Comparison of ENCODE assay signal across 12 mouse cellular contexts in the genomic region with DNA sequence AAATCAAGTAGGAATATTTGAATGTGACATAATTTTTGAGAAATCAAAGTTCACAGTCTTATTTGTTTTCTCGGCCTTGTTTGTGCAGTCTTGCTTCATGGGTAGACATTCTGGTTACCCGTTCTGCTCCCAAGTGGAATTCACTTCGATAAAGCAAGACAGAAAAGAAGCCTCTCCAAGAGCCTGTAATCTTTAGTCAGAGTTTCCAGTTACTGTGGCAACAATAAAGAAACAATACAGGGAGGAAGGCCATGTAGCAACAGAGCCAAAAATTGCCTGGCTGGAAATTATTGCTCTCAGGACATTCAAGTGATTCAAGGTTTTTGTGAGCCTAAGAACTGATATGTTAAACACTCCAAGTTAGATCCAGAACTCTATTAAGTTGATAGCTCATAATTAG. TPM values are rescaled to one million over a fixed set of nuclear protein-coding genes. Genes with fewer than 3 reads are reported as not detected.
DNase-seq lines count a peak whose midpoint lies in the region; ATAC-seq and TF ChIP-seq lines count a peak whose summit lies in the region.
"Had no signal": no experiment of that assay in that cellular context is flagged by ENCODE, and none has a peak within 500 bp of the region (broad histone marks: within the 10 kb centered on the region; RNA-seq: fewer than 3 reads in every experiment).

No protein-coding gene starts in this region.

- peaks cover 7% of the 10 kb centered on the region for H3K36me3 ChIP-seq in heart, adult 2 months (ENCODE audit: control insufficient read depth, insufficient read depth, low read length)
- peaks cover 40% of the 10 kb centered on the region for H3K36me3 ChIP-seq in heart, embryonic 12.5 days
- H3K36me3 ChIP-seq in midbrain, embryonic 15.5 days (replicated peaks), result no peaks in the 10 kb centered on the region
- H3K36me3 ChIP-seq in neural tube, embryonic 15.5 days, result peaks cover 20% of the 10 kb centered on the region
- peaks cover 2% of the 10 kb centered on the region; the same call in 1 of the 2 replicates for H3K36me3 ChIP-seq in midbrain, embryonic 11.5 days (ENCODE audit: control insufficient read depth, insufficient read depth, low read length)

- H3K27me3 ChIP-seq in heart, adult 2 months (ENCODE audit: control insufficient read depth, insufficient read depth, low read length), result no peaks in the 10 kb centered on the region
- no peaks in the 10 kb centered on the region for H3K27me3 ChIP-seq in heart, embryonic 12.5 days (replicated peaks)
- H3K27me3 ChIP-seq in midbrain, embryonic 15.5 days (replicated peaks), result no peaks in the 10 kb centered on the region
- no peaks in the 10 kb centered on the region for H3K27me3 ChIP-seq in neural tube, embryonic 15.5 days (replicated peaks)
- no peaks in the 10 kb centered on the region for H3K27me3 ChIP-seq in midbrain, embryonic 11.5 days (ENCODE audit: control insufficient read depth, insufficient read depth, low read length)
- H3K27me3 ChIP-seq: hindbrain, embryonic 12.5 days had no signal

- TF ChIP-seq EP300 in heart, adult 2 months (IDR thresholded peaks at IDR 0.05; ENCODE audit: insufficient read depth, low read depth, low read length), result no peak

- intact Hi-C loops in heart, adult 2 months (cut with DNase I), result no loop called here
- intact Hi-C loops in heart, postnatal 25 days (cut with DNase I), result no loop called here

- WGBS in heart, adult 2 months, result 23% methylated on average over 3 of the region's 3 CpGs
- 56% methylated on average over 3 of the region's 3 CpGs for WGBS in heart, embryonic 12.5 days
- WGBS in midbrain, embryonic 15.5 days, result 64% methylated on average over 3 of the region's 3 CpGs
- 72% methylated on average over 3 of the region's 3 CpGs for WGBS in neural tube, embryonic 15.5 days
- 84% methylated on average over 3 of the region's 3 CpGs for WGBS in midbrain, embryonic 11.5 days

- peak overlapping the region; percentile 57 for H3K27ac ChIP-seq in heart, adult 2 months
- H3K27ac ChIP-seq in heart, embryonic 12.5 days (ENCODE audit: poor library complexity, severe bottlenecking), result no peak overlapping the region
- no peak overlapping the region for H3K27ac ChIP-seq in midbrain, embryonic 15.5 days
- H3K27ac ChIP-seq in neural tube, embryonic 15.5 days (replicated peaks), result no peak overlapping the region
- H3K27ac ChIP-seq in midbrain, embryonic 11.5 days (ENCODE audit: low read depth, low read length), result no peak overlapping the region
- H3K27ac ChIP-seq: hindbrain, embryonic 12.5 days had no signal

- TF ChIP-seq POLR2A in heart, adult 2 months (IDR thresholded peaks at IDR 0.05; ENCODE audit: insufficient read depth, low read depth, low read length), result no peak
- no peak for TF ChIP-seq POLR2A in brain, embryonic 14.5 days (IDR thresholded peaks at IDR 0.05; ENCODE audit: borderline replicate concordance, extremely low read depth, insufficient read depth, insufficient read length, poor library complexity, severe bottlenecking)

- no peak overlapping the region for H3K4me2 ChIP-seq in heart, embryonic 12.5 days
- no peak overlapping the region for H3K4me2 ChIP-seq in midbrain, embryonic 15.5 days
- no peak overlapping the region for H3K4me2 ChIP-seq in neural tube, embryonic 15.5 days
- no peak overlapping the region for H3K4me2 ChIP-seq in midbrain, embryonic 11.5 days
- H3K4me2 ChIP-seq: hindbrain, embryonic 12.5 days had no signal

- TF ChIP-seq CTCF in heart, adult 2 months (IDR thresholded peaks at IDR 0.05), result no peak
- TF ChIP-seq CTCF in brain, embryonic 14.5 days (IDR thresholded peaks at IDR 0.05; ENCODE audit: borderline replicate concordance, extremely low read depth, insufficient read depth, insufficient read length), result no peak

- peaks cover 9% of the 10 kb centered on the region for H3K4me1 ChIP-seq in heart, adult 2 months (ENCODE audit: control insufficient read depth, insufficient read depth, low read length)
- no peaks in the 10 kb centered on the region for H3K4me1 ChIP-seq in heart, embryonic 12.5 days (replicated peaks)
- H3K4me1 ChIP-seq in midbrain, embryonic 15.5 days, result no peaks in the 10 kb centered on the region
- H3K4me1 ChIP-seq in neural tube, embryonic 15.5 days, result no peaks in the 10 kb centered on the region
- H3K4me1 ChIP-seq in midbrain, embryonic 11.5 days (ENCODE audit: control insufficient read depth, insufficient read depth, low read length), result no peaks in the 10 kb centered on the region
- H3K4me1 ChIP-seq: hindbrain, embryonic 12.5 days had no signal

- H3K9me3 ChIP-seq in heart, embryonic 12.5 days (replicated peaks), result no peaks in the 10 kb centered on the region
- no peaks in the 10 kb centered on the region for H3K9me3 ChIP-seq in midbrain, embryonic 15.5 days
- H3K9me3 ChIP-seq in neural tube, embryonic 15.5 days (replicated peaks), result no peaks in the 10 kb centered on the region
- H3K9me3 ChIP-seq in midbrain, embryonic 11.5 days (ENCODE audit: control insufficient read depth, low read length), result no peaks in the 10 kb centered on the region
- H3K9me3 ChIP-seq: hindbrain, embryonic 12.5 days had no signal

- H3K79me2 ChIP-seq in heart, adult 2 months (replicated peaks; ENCODE audit: control insufficient read depth, insufficient read depth, low read length), result no peaks in the 10 kb centered on the region

- peak in 1 of 2 experiments; percentile 42 for DNase-seq in heart, adult 2 months
- peak; percentile 75 for DNase-seq in Muller cell, postnatal 12 days (ENCODE audit: inconsistent ontology term)
- DNase-seq in brain, embryonic 14.5 days (ENCODE audit: low read depth), result peak; percentile 3
- DNase-seq in heart, postnatal 25 days (ENCODE audit: low spot score), result peak; percentile 46
- no peak for DNase-seq in midbrain, embryonic 11.5 days (ENCODE audit: low spot score, missing footprints)
- DNase-seq: kidney, adult 9 months; thymus, adult 2 months had no signal

- ATAC-seq in heart, embryonic 12.5 days (ENCODE audit: insufficient number of reproducible peaks, low FRiP score), result no peak
- ATAC-seq in midbrain, embryonic 15.5 days (replicated peaks), result no peak
- no peak for ATAC-seq in neural tube, embryonic 15.5 days (ENCODE audit: low FRiP score)
- no peak for ATAC-seq in midbrain, embryonic 11.5 days (ENCODE audit: low FRiP score)

- H3K4me3 ChIP-seq in heart, adult 2 months, result no peak overlapping the region
- no peak overlapping the region for H3K4me3 ChIP-seq in heart, embryonic 12.5 days
- no peak overlapping the region for H3K4me3 ChIP-seq in midbrain, embryonic 15.5 days
- H3K4me3 ChIP-seq in neural tube, embryonic 15.5 days (replicated peaks), result no peak overlapping the region
- H3K4me3 ChIP-seq in midbrain, embryonic 11.5 days (ENCODE audit: low read depth, low read length), result no peak overlapping the region
- H3K4me3 ChIP-seq: hindbrain, embryonic 12.5 days had no signal

- no peak overlapping the region for H3K9ac ChIP-seq in heart, adult 2 months (ENCODE audit: low read depth, low read length)
- no peak overlapping the region for H3K9ac ChIP-seq in heart, embryonic 12.5 days
- H3K9ac ChIP-seq in midbrain, embryonic 15.5 days, result no peak overlapping the region
- H3K9ac ChIP-seq in neural tube, embryonic 15.5 days (replicated peaks), result no peak overlapping the region
- H3K9ac ChIP-seq in midbrain, embryonic 11.5 days (ENCODE audit: low read length), result no peak overlapping the region
- H3K9ac ChIP-seq: hindbrain, embryonic 12.5 days had no signal

RNA-seq across cellular contexts. Expression of gene Eif2b3, which starts 29.6 kb away (rescaled TPM):
- 10 to 100 TPM; 12.0 to 14.6 TPM for total RNA-seq in heart, adult 2 months (2021)
- polyA plus RNA-seq in heart, adult 2 months (2012; rRNA removed), result 7.9 and 11.6 TPM in 2 replicates
- polyA plus RNA-seq in heart, embryonic 12.5 days (2016; fragmentation: Nextera tagmentation; extraction: Ambion mirVana), result 25.2 and 29.2 TPM in 2 replicates
- polyA plus RNA-seq in brain, embryonic 14.5 days (2012; rRNA removed), result 24.6 and 25.0 TPM in 2 replicates
- 10 to 100 TPM; 13.5 to 13.8 TPM for total RNA-seq in heart, postnatal 25 days (2021)
- 44.6 and 46.2 TPM in 2 replicates for polyA plus RNA-seq in midbrain, embryonic 15.5 days (2015; fragmentation: Nextera tagmentation; extraction: Ambion mirVana)
- polyA plus RNA-seq in neural tube, embryonic 15.5 days (2015; fragmentation: Nextera tagmentation; extraction: Ambion mirVana), result 46.1 and 49.1 TPM in 2 replicates
- 43.0 and 49.4 TPM in 2 replicates for polyA plus RNA-seq in midbrain, embryonic 11.5 days (2014; fragmentation: Nextera tagmentation; extraction: Ambion mirVana)

RNA-seq across cellular contexts. Expression of gene Ptch2, which starts 47.0 kb away (rescaled TPM):
- total RNA-seq in heart, adult 2 months (2021), result under 1 TPM; 0.70 to 0.86 TPM
- polyA plus RNA-seq in heart, adult 2 months (2012; rRNA removed), result 2.4 and 3.2 TPM in 2 replicates
- polyA plus RNA-seq in heart, embryonic 12.5 days (2016; fragmentation: Nextera tagmentation; extraction: Ambion mirVana), result 2.6 and 2.7 TPM in 2 replicates
- polyA plus RNA-seq in brain, embryonic 14.5 days (2012; rRNA removed), result 11.6 and 18.6 TPM in 2 replicates
- 1 to 10 TPM; 1.1 to 1.5 TPM for total RNA-seq in heart, postnatal 25 days (2021)
- 7.7 and 9.0 TPM in 2 replicates for polyA plus RNA-seq in midbrain, embryonic 15.5 days (2015; fragmentation: Nextera tagmentation; extraction: Ambion mirVana)
- polyA plus RNA-seq in neural tube, embryonic 15.5 days (2015; fragmentation: Nextera tagmentation; extraction: Ambion mirVana), result 6.9 and 7.1 TPM in 2 replicates
- 3.6 and 5.0 TPM in 2 replicates for polyA plus RNA-seq in midbrain, embryonic 11.5 days (2014; fragmentation: Nextera tagmentation; extraction: Ambion mirVana)
- total RNA-seq: common myeloid progenitor, adult 5-6 weeks had no signal

RNA-seq across cellular contexts. Expression of gene Hectd3, which starts 53.7 kb away (rescaled TPM):
- total RNA-seq in heart, adult 2 months (2021), result 10 to 100 TPM; 14.0 to 20.6 TPM
- polyA plus RNA-seq in heart, adult 2 months (2012; rRNA removed), result 28.4 and 31.0 TPM in 2 replicates
- polyA plus RNA-seq in heart, embryonic 12.5 days (2016; fragmentation: Nextera tagmentation; extraction: Ambion mirVana), result 6.8 and 8.0 TPM in 2 replicates
- polyA plus RNA-seq in brain, embryonic 14.5 days (2012; rRNA removed), result 59.3 and 60.4 TPM in 2 replicates
- 10 to 100 TPM; 14.8 to 15.3 TPM for total RNA-seq in heart, postnatal 25 days (2021)
- 25.8 and 27.0 TPM in 2 replicates for polyA plus RNA-seq in midbrain, embryonic 15.5 days (2015; fragmentation: Nextera tagmentation; extraction: Ambion mirVana)
- polyA plus RNA-seq in neural tube, embryonic 15.5 days (2015; fragmentation: Nextera tagmentation; extraction: Ambion mirVana), result 22.4 and 24.9 TPM in 2 replicates
- polyA plus RNA-seq in midbrain, embryonic 11.5 days (2014; fragmentation: Nextera tagmentation; extraction: Ambion mirVana), result 7.6 and 9.4 TPM in 2 replicates

RNA-seq across cellular contexts. Expression of gene Urod, which starts 54.6 kb away (rescaled TPM):
- 10 to 100 TPM; 86.7 to 91.9 TPM for total RNA-seq in heart, adult 2 months (2021)
- polyA plus RNA-seq in heart, adult 2 months (2012; rRNA removed), result 77.1 and 117 TPM in 2 replicates
- polyA plus RNA-seq in heart, embryonic 12.5 days (2016; fragmentation: Nextera tagmentation; extraction: Ambion mirVana), result 90.9 and 92.2 TPM in 2 replicates
- polyA plus RNA-seq in brain, embryonic 14.5 days (2012; rRNA removed), result 58.9 and 63.2 TPM in 2 replicates
- 10 to 100 TPM; 85.0 to 91.1 TPM for total RNA-seq in heart, postnatal 25 days (2021)
- 51.4 and 59.7 TPM in 2 replicates for polyA plus RNA-seq in midbrain, embryonic 15.5 days (2015; fragmentation: Nextera tagmentation; extraction: Ambion mirVana)
- polyA plus RNA-seq in neural tube, embryonic 15.5 days (2015; fragmentation: Nextera tagmentation; extraction: Ambion mirVana), result 57.2 and 62.7 TPM in 2 replicates
- 85.2 and 95.6 TPM in 2 replicates for polyA plus RNA-seq in midbrain, embryonic 11.5 days (2014; fragmentation: Nextera tagmentation; extraction: Ambion mirVana)
